Mouse (Mus musculus): Measurements from ENCODE around the gene Ptprh.

Ptprh gene

GRCm38 (mm10) chr7:4603873-4604272, at the start of gene Ptprh:
TSS of gene Ptprh (minus strand) at chr7:4604041.
- no peak for DNase-seq

- DNase-seq, result no peak
Observed at GRCm38 (mm10) chr7:4653351-4653750, 49.5 kb upstream of the Ptprh start.

GRCm38 (mm10) chr7:4652726-4653125, 48.9 kb upstream of the Ptprh start:
- DNase-seq, result no peak

- DNase-seq, result no peak
Observed at GRCm38 (mm10) chr7:4651581-4651980, 47.7 kb upstream of the Ptprh start.

GRCm38 (mm10) chr7:4647992-4648391, 44.2 kb upstream of the Ptprh start:
- DNase-seq, result no peak

GRCm38 (mm10) chr7:4647291-4647690, 43.5 kb upstream of the Ptprh start:
- DNase-seq, result no peak

GRCm38 (mm10) chr7:4646806-4647205, 43.0 kb upstream of the Ptprh start:
- no peak for DNase-seq

- no peak for DNase-seq
Observed at GRCm38 (mm10) chr7:4643225-4643624, 39.4 kb upstream of the Ptprh start.

GRCm38 (mm10) chr7:4641956-4642355, 38.1 kb upstream of the Ptprh start:
- DNase-seq, result no peak

- DNase-seq, result no peak
Observed at GRCm38 (mm10) chr7:4641155-4641554, 37.3 kb upstream of the Ptprh start.

- DNase-seq, result no peak
Observed at GRCm38 (mm10) chr7:4636179-4636578, 32.3 kb upstream of the Ptprh start.

GRCm38 (mm10) chr7:4631031-4631430, 27.2 kb upstream of the Ptprh start, which contains the start of gene Tmem86b:
TSS of gene Tmem86b (minus strand) at chr7:4631422.
- no peak for DNase-seq

GRCm38 (mm10) chr7:4630198-4630597, 26.4 kb upstream of the Ptprh start:
- DNase-seq, result no peak

GRCm38 (mm10) chr7:4629586-4629985, 25.7 kb upstream of the Ptprh start:
- DNase-seq, result peak; percentile 57

GRCm38 (mm10) chr7:4625928-4626327, 22.1 kb upstream of the Ptprh start:
- DNase-seq, result no peak

GRCm38 (mm10) chr7:4624343-4624742, 20.5 kb upstream of the Ptprh start:
- no peak for DNase-seq

GRCm38 (mm10) chr7:4623544-4624189, 19.8 kb upstream of the Ptprh start:
- DNase-seq, result peak; percentile 65

- no peak for DNase-seq
Observed at GRCm38 (mm10) chr7:4619979-4620378, 16.1 kb upstream of the Ptprh start.

GRCm38 (mm10) chr7:4613740-4614403, 10.0 kb upstream of the Ptprh start:
- peak; percentile 42 for DNase-seq

- DNase-seq, result peak; percentile 79
Observed at GRCm38 (mm10) chr7:4612956-4613355, 9.1 kb upstream of the Ptprh start.

- DNase-seq, result no peak
Observed at GRCm38 (mm10) chr7:4612386-4612785, 8.5 kb upstream of the Ptprh start.

GRCm38 (mm10) chr7:4611921-4612341, 8.1 kb upstream of the Ptprh start:
- peak; percentile 89 for DNase-seq

GRCm38 (mm10) chr7:4611511-4611910, 7.7 kb upstream of the Ptprh start:
- DNase-seq, result peak; percentile 95

GRCm38 (mm10) chr7:4608002-4608401, 4.2 kb upstream of the Ptprh start:
- DNase-seq, result peak; percentile 23

- no peak for DNase-seq
Observed at GRCm38 (mm10) chr7:4602969-4603368, 872 bp downstream of the Ptprh start.

Measured in cerebellum, adult 9-10 months (tissue).